Mouse (Mus musculus) MN1 (cell line): ENCODE results near the gene Foxn1.

Experiments
- DNase-seq: peaks from one replicate; pipeline ENCODE4 v3.0.0-alpha.2; 2016; ENCODE audit warnings: low spot score

The Foxn1 gene

GRCm38 (mm10) chr11:78355471-78356238 is 30.7 kb downstream of the Foxn1 start:
- DNase-seq, result peak; percentile 52

DNA sequence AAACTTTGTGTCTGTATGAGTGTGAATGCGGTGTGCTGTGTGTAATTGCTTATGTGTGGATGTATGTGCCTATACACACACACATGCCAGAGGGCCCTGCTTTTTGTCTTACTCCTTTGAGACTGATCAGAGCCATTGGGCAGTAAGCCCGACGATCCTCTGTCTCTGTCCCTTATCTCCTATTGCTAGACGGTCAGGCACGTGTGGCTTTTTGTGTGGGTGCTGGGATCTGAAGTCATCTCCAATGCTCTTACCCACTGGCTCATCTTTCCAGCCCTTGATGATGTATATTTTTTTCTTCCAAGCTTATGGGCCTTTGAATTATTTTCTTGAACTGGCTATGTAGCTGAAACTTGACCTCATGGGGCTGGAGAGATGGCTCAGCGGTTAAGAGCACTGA is 31.5 kb downstream of the Foxn1 start:
- DNase-seq, result no peak

DNA sequence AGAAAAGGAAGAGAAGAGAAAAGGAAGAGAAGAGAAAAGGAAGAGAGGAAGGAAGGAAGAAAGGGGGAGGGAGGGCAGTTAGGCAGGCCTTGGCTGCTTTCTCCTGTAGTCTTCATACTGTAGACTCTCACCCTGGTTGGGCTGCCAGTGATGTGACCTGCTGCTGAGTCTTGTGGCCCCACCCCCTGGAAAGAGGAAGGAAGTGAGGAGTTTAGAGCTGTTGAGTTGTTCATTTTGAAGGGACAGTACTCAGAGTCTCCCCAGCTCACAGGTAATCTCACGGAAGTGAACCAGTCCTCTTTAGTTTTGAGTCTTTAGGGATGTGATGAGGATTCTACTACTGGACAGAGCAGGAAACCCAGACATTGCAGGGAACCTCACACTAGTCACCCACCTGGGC is 33.3 kb downstream of the Foxn1 start:
- DNase-seq, result no peak

GRCm38 (mm10) chr11:78349441-78350358 is 36.7 kb downstream of the Foxn1 start:
- DNase-seq, result no peak

DNA sequence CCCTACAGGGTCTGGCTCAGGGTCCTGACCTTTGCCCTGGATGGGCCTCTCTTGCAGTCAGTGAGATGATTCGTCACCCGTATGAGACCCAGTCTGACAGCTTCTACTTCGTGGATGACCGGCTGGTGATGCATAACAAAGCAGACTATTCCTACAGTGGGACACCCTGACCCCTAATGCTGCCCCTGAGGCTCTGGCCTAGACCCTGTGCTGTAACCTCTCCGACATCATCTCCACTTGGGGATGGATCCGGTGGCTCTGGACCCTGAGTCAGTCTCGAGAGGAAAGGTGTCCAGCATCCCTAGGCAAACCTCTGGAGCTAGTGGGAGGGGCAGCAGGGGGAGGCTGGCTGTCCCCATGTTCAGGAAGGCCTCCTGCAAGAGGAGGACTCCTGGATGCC is 37.9 kb downstream of the Foxn1 start:
- DNase-seq, result no peak

GRCm38 (mm10) chr11:78347908-78348307 is 38.5 kb downstream of the Foxn1 start:
- no peak for DNase-seq

DNA sequence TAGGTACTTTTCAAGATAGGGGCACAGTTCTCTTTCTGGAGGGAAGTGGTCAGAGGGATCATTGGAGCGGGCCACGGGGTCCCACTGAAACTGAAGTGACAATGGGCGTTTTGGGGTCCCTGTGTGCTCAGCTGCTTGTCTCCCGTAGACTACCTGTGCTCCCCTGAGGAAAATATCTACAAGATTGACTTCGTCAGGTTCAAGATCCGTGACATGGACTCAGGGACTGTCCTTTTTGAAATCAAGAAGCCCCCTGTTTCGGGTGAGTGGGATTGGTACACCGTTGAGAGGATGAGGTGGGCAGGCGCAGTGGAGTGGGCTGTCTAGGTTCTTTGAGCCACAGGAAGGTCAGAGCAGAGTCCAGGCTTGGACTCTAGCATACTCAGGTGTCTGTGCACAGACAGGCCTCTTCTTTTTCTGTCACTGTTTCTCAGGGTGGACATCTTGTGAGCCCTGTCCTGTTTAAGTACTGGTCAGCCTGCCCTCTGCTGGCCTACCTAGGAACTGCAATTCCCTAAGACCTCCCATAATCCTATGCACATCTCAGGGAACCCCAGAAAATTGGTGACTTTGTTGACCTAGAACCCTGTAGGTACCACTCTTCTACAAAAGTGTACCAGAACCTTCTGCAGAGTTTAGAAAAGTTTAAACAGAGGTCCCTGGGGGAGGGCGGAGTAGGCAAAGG is 39.1 kb downstream of the Foxn1 start:
- peak; percentile 79 for DNase-seq

DNA sequence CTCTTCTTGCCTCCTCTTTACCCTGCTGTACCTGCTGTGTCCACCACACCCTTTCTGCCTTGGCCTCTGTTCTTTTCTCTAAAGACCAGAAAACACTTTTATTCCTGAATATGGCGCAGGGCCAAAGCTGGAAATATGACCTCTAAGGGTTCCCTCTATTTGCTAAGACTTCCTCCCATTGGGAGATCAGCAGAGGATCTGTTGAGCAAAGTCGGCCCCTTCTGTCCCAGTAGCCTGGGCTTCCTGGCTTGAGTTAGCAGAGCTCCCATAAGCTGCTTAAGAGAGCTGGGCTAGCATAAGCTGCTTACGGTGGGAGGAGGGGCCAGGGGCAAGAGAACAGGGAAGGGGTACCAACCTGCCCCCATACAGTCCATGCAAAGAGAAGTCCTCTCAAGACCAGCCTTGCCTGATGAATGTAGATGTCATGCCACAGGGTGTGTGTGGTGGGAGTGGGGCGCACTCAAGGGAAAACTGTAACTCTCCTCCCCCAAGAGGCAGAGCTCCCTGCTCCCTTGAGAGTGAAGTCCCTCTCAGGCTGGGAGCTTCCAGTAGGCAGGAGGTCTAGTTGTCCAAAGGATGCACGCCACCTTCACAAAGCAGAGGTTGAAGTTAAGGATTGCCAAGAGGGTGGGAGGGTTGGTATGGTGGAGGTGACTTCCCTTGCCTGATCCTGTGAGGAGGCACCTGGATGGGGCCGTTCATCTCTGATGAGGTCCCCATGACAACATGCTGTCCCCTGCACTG is 39.9 kb downstream of the Foxn1 start:
- DNase-seq, result no peak

DNA sequence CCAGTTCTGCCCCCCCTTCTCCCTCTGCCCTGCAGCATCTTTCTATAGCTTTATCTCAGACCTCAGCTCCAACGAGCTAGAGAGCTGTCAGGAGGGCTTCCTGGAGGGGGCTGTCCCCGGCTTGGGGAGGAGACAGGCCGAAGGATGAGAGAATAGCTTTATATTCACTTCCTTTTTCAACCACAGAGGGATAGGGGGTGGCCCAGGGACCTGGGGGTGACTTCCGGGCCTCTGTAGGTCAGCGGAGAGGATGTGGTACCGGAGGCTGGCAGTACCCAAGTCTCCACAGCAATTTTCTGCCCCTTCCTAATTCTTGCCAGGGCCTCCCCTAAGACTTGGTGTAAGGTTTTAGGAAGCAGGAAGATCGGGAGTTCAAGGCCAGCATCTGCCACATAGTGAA is 40.6 kb downstream of the Foxn1 start:
- no peak for DNase-seq

- DNase-seq, result peak; percentile 80
These were observed 41.3 kb downstream of the Foxn1 start for GRCm38 (mm10) chr11:78344890-78345715.

- DNase-seq, result peak; percentile 31
These were observed 41.9 kb downstream of the Foxn1 start for GRCm38 (mm10) chr11:78344328-78344889.

DNA sequence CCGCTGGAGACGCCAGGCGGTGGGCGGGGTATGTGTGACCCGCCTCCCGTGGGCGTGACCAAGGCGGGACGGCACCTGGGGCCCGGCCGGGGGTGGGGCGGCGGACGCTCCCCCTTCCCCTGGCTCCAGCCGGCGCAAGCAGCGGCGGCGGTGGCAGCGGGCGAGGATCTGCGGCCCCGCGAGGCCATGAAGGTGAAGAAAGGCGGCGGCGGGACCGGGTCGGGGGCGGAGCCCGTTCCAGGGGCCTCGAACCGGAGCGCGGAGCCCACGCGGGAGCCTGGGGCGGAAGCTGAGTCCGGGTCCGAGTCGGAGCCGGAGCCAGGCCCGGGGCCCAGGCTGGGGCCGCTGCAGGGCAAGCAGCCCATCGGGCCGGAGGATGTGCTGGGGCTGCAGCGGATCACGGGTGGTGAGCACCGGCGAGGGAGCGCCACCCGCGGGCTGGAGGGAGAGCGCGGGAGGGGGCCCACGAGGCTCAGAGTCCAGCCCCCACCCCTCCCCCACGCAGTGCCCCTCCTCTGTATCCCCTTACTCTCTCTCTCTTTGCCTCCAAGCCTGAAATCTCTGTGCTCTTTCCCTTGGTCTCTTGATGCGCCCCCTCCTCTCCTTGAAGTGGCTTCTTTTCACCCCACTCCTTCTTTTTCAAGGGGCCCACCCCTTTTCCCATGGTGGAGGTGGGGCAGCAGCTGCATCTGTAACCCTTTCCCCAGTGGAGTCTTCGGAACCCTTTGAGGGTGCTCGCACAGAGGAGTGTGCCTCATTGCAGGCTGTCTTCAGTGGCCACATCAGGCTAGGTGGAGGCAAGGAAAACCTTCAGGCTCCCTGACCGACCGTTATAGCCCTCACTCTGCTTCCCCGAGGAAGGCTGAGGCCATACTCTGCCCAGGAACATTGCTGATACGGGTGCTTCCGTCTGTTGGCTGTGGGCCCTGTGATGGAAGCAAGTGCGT is 42.7 kb downstream of the Foxn1 start, which contains the start of gene Unc119:
Gene Unc119 (plus strand): TSS at position 102 of the 947 bp plus-strand sequence.
- peak; percentile 76 for DNase-seq

- DNase-seq, result no peak
These were observed 44.7 kb downstream of the Foxn1 start for GRCm38 (mm10) chr11:78341702-78342101.

- DNase-seq, result no peak
These were observed 49.3 kb downstream of the Foxn1 start for GRCm38 (mm10) chr11:78337040-78337439.

- no peak for DNase-seq
These were observed 52.4 kb downstream of the Foxn1 start for GRCm38 (mm10) chr11:78333992-78334391.

DNA sequence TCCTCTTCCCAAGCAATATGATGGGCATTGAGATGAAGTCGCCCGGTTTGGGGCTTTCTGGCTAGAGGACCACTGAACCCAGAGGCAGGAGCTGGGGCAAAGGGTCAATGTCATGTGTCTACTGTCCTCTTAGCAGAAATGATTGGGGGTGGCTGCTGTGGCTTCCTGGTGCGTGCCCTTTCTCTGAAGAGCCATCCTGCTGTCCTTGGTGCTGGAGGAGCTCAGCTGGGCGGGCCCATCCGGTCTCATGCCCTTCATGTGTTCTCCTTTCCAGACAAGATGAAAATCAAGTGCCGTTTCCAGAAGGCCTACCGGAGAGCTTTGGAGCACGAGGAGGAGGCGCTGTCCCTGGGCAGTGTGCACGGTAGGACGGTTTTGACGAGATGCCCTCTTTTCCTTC is 53.7 kb downstream of the Foxn1 start:
- no peak for DNase-seq

- no peak for DNase-seq
These were observed 57.8 kb downstream of the Foxn1 start for GRCm38 (mm10) chr11:78328512-78329056.

- DNase-seq, result peak; percentile 95
These were observed 58.5 kb downstream of the Foxn1 start, which contains the start of gene Pigs for GRCm38 (mm10) chr11:78327634-78328511. Gene Pigs (plus strand): TSS chr11:78328415.
